Mouse (Mus musculus) testis, adult 2 months (tissue): ENCODE results near the gene Cenpb.

Experiments
- CTCF ChIP-seq: fragments of 200-500 bp; IDR thresholded peaks from 2 replicates; pipeline ENCODE4 v1.5.1; 2012; ENCODE audit warnings: low read depth, mild to moderate bottlenecking, inconsistent platforms, low read length, moderate library complexity; ENCODE audit not compliant: control insufficient read depth, insufficient read depth, insufficient replicate concordance
- POLR2A ChIP-seq: fragments of 200-500 bp; IDR thresholded peaks from 2 replicates; pipeline ENCODE4 v1.6.1; 2012; ENCODE audit warnings: low read depth, mild to moderate bottlenecking, inconsistent platforms, low read length, moderate library complexity; ENCODE audit not compliant: control insufficient read depth

DNA sequence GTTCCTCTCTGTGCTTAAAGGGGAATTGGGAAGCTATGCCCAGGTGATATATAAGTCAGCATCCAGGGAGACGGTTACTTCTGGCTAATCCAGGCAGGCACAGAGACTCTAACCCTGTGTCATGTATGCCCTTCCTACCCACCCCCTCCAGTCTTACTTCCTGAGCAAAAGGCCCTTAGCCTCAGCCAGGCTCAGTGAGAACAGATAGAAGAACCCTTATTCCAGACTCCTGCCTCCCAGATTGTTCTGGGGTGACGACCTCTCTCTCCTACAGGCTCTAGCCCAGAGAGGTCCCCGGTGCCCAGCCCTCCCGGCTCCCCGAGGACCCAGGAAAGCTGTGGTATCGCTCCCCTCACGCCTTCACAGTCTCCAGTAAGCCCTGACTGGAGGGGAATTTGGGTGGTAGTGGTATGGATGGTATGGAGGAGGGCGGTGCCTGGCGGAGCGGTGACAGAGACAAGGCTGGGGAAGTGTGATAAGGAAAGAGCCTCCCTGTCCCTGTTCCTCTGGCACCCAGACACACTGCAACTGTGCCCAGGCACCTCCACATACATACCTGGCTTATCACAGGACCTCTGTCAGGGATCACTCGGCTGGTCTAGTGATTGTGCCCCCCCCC, 44.2 kb downstream of the Cenpb start:
- TF ChIP-seq CTCF: no peak
- TF ChIP-seq POLR2A: no peak
